Mouse (Mus musculus) right cerebral cortex, postnatal 14 days (tissue): ENCODE measurements around the gene Rab5if.
A peak's percentile ranks its signal among the peaks of the same experiment; 100 is the strongest.
"Not testable (repeated sequence)": the region's sequence is repeated elsewhere in the genome, so short reads cannot be mapped to it uniquely, and the experiment has no call there.

ENCODE experiments used
- DNase-seq: peaks from one replicate; pipeline ENCODE4 v3.0.0; 2022

The Rab5if gene

DNA sequence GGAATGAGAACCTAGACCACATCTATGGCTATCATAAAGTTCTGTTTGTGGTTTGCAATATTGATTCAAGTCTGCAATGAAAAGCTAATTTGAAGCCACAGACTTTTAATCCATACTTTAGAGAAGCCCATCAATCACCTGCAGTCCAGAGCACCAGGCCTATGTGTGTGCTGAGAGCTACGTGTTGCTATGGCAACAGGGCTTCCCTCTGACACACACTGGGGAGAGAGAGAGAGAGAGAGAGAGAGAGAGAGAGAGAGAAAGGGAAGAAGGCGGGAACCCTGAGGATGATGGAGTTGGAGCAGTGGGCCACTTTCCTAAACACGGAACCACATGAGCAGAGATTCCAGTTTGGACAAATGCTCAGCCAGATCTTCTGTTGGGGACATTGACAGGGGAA is 29.3 kb downstream of the Rab5if start:
- no peak for DNase-seq

DNA sequence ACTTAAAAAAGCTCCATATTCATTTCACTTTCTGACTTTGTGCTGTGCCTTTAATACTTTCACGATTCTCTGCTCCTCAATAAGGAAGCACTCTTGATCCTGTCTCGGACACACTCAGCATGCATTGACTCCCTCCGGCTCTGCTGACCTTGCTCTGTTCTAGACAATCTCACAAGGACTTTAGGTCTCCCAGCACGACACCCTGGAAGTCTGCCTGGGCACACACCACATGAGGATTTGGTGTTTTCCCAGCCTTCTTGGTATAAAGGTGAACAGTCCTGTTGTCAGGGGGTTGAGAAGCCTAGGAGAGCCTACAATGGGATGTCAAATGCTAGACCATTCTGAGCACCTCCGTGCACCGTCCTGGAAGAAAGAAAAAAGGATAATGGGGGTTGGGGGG is 29.9 kb downstream of the Rab5if start:
- DNase-seq: no peak

DNA sequence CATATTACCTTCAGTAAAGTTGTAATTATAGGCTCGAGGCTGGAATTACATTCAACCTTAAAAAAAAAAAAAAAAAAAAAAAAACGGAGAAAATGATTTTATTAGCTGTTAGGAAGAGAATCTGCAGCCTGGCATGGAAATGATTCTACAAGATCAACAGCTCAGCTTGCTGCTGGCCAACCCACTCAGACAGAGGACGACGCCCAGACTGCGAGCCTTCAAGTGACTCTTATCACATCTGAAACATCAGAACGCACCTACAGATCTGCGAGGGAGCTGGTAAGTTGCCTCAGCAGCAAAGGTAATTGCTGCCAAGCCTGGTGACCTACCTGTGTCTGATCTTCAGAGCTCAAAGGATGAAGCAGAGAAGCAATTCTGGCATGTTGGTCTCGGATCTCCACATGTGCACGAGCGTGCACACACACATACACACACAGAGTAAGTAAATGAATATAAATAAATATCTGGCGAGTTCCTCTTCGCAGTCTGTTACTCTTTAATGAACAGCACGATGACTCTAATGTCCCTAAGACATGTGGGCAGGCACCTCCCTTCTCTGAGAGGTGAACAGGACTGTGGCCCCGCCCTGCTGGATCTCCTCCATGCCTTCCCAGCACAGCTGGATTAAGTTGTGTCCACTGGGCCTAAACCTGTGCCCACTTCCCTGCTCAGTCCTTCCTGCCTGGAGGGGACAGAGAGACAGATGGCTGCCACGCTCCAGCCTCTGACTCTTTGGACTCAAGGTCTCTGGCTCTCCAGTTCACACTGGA is 31.8 kb downstream of the Rab5if start:
- no peak for DNase-seq

DNA sequence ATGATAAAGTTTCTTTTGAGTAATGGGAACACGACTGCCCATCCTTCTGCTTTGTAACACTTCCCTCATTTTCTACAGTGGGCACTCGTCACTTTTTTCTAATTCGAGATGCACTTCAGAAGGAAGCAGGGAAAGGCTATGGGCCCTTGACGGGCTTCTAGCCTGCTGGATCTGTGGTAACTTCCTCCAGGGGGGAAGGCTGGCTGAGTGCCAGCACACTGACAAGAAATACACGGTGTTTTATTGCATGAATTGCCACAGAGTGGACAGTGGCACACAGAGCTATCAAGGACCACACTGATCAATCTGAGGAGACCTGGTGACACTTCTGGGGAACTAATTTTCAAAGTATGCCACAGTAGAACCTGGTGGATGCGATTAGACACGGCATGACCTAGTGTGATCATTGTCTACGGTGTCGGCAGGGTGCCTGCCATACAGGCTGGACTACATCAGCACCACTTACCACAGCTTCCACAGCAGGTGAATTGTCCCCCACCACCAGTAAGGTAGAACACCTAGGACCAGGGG is 33.5 kb downstream of the Rab5if start:
- no peak for DNase-seq

DNA sequence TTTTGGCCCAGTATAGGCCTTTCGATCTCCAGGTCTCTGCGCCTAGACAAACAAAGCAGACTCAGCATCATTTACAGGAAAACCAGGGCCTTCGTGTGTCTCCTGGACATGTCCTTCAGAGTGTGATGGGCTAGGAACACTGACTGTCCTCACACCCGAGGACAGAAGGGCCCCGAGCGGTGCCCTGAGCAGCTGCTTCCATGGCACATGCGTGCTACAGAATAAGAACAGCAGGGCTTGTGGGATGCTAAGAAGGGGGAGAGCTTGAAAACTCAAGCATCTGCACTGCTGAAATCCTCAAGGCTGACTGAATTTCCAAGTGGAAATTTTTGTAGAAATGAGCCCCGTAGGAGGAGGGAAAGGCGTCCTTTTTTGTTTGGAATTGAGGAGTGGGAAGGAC is 34.1 kb downstream of the Rab5if start:
- no peak for DNase-seq

DNA sequence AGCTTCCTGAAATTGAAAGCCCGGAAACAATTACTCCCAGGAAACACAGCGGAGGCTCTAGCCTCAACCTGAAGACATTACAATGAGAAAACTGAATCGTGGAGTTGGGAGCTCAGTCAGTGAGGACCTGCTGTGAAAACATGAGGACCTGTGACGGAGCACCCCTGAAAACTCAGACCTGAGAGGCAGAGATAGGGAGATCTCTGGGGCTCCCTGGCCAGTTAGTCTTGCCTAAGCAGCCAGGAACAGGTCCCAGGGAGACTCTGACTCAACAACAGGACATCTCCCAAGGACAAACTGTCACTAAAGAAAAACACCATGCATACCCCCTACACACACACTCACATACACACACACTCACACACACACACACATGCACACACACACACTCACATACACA is 35.4 kb downstream of the Rab5if start:
- no peak for DNase-seq

DNA sequence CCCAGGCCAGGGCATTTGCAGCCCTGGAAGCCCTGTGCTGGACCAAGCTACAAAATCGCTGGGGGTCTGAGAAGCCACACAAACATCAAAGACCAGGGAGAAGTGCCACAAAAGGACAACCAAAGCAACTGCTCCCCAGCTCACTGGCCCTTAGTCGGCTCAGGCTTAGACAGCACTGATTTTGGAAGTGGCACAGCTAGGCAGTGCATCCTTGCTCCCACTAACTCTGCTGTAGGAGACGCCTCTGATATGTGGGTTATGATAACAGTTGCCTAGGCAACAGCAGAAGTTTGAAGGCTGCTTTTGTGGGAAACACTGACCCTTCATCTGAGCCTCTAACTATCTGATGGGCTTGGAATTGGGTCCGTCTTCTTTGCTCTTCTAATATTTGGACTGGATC is 36.3 kb downstream of the Rab5if start:
- DNase-seq: no peak

DNA sequence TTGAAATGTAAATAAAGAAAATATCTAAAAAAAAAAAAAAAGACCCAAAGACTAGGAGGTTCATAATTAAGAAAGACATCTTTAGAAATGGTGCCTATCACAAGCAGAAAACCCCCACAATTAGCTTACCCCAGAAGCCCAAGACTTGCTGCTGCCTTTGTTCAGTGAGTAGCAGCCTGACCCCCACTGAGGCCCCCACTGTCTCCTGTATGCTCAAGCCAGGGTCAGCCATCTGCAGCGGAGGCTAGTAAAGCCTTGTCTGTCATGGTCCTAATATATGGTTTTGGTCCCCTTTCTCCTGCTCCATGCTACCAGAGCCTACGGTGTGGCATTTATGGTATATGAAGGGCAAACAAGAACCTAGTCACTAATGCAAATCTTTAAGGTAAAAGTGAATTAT is 38.4 kb downstream of the Rab5if start:
- no peak for DNase-seq

DNA sequence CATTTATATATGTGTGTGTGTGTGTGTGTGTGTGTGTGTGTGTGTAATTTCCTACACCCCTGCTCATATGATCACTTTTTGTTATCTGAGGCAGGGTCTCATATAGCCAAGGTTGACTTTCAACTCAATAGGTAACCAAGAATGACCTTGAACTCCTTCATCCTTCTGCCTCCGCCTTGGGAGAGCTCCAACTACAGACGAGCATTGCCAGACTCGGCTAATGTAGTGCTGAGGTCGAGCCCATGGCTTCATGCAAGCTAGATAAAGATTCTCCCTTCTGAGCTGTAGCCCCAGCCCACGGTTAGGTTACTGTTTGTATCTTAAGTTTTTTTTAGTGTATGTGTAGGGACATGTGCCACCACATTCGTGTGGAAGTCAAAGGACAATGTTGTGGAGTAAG is 39.0 kb downstream of the Rab5if start:
- DNase-seq: no peak

DNA sequence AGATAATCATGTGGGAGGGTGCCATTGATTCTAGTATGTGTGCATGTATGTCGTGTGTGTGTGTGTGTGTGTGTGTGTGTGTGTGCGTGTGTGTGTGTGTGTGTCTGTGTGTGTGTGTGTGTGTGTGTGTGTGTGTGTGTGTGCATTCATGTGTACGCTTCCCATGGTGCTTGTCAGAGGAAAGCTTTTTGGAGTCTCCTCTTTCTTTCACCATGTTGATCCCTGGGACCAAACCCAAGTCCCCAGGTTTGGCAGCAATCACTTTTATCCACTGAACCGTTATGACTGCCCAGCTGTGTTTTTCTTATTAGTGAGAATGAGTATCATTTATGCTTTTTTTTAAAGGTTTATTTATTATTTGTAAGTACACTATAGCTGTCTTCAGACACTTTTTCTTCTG is 39.5 kb downstream of the Rab5if start:
- DNase-seq: not testable (repeated sequence)

DNA sequence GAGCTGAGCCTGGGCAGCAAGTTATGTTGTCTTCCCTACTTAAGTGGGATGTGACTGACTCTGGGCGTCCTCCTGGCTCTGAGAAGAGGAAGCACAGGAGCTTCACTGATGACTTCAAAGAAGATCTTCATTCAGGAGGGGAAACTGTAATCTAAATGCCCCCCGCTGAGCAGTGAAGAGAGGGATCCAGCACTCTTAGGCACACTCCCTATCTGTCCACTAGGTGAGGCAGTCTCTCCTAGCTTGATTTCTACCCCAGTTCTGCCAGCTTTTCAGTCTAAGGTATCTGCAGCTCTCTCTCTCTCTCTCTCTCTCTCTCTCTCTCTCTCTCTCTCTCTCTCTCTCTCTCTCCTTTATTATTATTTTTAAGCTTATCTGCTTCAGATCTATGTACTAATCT is 40.4 kb downstream of the Rab5if start:
- no peak for DNase-seq

DNA sequence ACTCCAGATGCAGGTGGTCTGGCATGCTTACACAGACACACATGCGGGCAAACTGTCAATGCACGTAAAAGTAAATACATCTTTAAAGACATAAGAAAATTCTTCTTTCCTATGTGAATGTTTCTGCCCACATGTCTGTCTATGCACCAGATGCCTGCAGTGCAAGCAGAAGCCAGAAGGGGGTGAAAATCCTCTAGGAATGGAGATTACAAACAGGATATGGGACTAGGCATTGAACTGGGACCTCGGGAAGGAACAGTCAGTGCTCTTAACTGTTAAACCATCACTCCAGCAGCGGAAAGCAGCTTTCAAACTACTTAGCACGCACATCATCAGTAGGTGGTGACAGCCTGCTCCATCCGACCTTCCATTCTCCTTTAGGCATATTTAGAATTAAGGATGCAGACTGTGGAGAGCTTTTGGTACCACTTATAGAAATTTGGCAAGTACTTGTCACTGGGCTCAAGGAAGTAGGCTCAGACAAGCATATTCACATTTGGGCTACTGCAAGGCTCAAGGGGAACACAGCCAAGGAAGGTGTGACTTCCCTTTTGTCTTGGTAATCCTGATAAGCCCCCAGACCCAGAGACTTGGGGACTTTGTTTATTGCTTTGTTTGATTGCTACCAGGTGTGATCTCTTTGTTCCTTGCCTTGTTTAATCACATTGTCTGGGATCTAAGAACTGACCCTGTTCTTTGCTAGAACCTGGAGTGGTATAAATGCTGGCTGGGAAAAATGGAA is 42.2 kb downstream of the Rab5if start:
- peak; percentile 81 for DNase-seq

DNA sequence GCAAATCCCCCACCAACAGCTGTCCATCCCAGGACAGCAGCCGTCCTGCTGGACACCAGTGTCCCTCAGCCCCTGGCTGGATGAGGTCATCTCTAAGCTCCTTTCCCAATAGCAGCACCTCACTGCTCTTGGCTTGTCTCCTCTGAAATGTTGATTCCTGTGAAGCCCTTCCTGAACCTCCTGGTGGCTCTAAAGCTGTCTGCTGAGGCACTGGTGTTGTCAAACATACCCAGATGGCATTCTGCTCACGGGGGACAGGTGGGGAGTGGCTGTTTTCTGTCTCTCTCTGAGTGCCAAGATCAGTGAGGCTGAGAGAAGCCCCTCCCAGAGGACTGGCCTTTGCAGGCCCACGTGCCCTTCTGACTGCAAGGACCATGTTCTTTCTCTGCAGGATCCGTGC is 43.0 kb downstream of the Rab5if start:
- not testable (repeated sequence) for DNase-seq

DNA sequence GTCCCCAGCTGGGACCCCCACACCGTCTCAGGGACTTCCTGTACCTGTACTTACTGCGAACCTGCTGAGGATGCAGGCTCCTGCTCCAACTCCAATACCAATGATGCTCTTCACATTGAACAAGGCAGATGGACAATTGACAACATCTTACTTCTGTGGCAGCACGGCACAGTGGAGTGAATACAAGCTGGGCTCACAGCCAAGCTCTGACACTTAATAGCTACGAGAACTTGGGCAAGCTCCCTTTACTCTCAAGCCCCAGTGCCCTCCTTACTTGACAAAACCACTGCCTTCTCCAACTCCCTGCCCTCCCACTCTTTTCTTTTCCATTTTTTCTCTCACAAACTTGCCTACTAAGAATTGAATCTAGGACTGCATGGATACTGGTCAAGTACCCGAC is 50.3 kb downstream of the Rab5if start:
- no peak for DNase-seq

DNA sequence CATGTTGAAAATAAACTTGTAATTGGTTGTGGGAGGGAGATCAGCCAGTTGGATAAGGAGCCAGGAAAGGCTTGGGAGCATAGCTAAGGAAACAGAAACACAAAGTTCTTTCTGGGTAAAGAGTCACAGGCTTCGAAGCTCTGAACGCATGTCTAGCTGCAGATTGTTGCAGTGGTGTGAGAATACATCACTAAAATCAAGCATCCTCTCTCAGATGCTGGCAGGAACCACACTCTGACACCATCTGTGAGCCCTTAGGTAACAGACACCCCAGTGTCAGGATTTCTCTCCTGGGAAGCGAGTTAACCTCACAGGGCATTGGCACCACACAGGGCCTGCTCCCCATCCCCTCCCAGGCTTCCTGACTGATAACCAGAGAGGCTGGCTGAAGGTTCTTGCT is 52.6 kb downstream of the Rab5if start:
- no peak for DNase-seq

DNA sequence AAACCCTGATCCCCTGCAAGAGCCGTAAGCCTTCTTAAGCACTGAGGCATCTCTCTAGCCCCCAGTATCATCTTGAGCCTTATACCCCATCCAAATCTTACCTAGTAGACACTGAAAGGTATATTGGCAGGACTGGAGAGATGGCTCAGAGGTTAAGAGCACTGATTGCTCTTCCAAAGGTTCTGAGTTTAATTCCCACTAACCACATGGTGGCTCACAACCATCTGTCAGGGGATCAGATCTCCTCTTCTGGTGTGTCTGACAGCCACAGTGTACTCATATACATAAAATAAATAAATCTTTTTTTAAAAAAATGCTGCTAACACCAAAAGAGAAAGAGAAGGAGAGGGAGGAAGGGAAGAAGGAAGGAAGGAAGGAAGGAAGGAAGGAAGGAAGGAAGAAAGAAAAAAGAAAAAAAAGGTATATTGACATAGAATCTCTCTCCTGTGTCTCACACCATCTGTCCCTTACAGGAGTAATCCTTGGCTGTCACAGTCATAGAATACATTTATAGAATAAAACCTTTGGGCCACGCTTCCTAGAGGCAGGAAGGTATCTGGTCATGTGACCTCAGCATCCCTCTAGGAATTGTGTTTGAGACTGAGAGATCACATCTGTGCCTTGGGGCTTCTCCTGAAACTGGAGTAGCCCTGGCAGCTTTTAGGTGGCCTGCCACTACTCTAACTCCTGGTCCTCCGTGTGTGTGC is 53.6 kb downstream of the Rab5if start:
- no peak for DNase-seq

DNA sequence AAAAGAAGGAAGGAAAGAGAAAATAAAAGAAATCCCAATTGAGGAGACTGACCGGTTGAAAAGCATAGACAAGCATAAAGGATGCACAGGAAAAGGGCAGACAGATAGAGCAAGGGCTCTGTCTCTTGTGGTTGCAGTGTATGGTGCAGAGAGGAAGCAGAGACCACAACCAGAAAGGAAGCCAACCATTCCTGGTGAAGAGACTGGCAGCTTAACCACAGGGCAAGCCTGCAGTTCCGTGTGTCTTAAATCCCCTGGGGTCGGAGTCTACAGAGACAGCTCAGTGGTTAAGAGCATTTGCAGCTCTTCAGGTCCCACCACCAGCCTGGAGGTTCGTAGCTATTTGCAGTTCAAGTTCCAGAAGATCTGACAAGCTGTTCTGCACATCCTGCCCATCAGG is 55.6 kb downstream of the Rab5if start:
- DNase-seq: no peak

DNA sequence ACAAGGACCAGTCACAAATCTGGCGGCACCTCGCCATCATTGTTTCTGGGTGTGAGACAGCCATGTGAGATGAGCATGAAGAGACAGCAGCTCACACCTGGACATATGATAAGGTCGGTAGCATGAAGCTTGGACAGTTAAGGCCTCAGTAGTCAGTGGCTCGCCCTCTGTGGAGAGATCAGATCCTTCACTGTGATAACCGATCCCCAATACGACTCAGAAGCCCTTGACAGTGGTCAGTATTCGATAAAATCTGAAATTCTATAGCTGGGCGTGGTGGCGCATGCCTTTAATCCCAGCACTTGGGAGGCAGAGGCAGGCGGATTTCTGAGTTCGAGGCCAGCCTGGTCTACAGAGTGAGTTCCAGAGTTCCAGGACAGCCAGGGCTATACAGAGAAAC is 56.3 kb downstream of the Rab5if start:
- not testable (repeated sequence) for DNase-seq

DNA sequence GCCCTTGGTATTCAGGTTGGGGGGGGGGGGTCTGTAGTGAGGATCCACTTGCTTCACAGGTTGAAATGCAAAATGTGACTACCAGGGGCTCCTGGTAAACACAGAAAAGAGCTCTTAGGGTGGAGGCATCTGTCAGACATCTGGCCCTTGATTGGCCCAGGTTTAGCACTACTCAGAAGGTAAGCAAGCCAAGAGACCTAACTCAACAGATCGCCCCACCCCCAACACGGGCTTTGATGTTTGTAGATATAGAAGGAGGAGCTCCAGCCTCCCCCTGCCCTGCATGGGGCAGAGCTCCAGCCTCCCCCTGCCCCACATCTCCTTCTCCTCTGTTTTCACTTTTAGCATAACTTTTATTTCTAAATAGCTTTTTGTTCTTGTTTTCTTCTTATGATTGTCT is 56.9 kb downstream of the Rab5if start:
- no peak for DNase-seq

DNA sequence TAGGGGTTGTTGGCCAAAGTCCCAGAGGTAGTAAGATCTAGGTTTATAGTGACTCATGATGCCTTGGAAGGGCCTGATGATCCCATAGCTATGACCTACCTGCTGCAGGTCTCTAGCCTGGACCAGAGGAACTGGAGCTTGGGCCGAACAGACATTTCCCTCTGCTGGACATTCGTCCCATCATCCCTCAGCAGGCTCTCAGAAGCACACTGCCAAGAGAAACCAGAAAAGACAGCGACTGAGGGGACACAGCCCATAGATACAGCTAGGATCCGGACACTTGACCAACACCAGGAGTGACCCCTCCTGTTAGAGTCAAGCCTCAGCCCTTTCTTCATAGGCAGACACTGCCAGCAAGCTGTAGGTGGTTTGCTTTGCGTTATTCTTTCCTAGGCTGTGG is 60.1 kb downstream of the Rab5if start:
- DNase-seq: no peak
